Mouse (Mus musculus) kidney, postnatal 25 days (tissue): Measurements from ENCODE around the gene Gm6993.

Source experiments
- DNase-seq, 2 experiments: peaks; one replicate each; pipeline ENCODE4 v3.0.0; 2021; ENCODE audit warnings: mixed read lengths in 2 of 2

Gm6993 gene

GRCm38 (mm10) chr12:31272012-31272735 lies 31.6 kb downstream of the Gm6993 start:
- peak in 1 of 2 experiments; percentile 38 for DNase-seq

GRCm38 (mm10) chr12:31272846-31273245 lies 32.3 kb downstream of the Gm6993 start:
- no peak for DNase-seq

GRCm38 (mm10) chr12:31273646-31274045 lies 33.1 kb downstream of the Gm6993 start:
- peak; percentile 75 to 87 for DNase-seq

- peak in 1 of 2 experiments; percentile 34 for DNase-seq
Measured at GRCm38 (mm10) chr12:31275411-31275810, 34.8 kb downstream of the Gm6993 start.

GRCm38 (mm10) chr12:31278270-31278669 lies 37.7 kb downstream of the Gm6993 start:
- no peak for DNase-seq

GRCm38 (mm10) chr12:31280318-31280717 lies 39.7 kb downstream of the Gm6993 start:
- DNase-seq: no peak

- no peak for DNase-seq
Measured at GRCm38 (mm10) chr12:31281100-31281591, 40.6 kb downstream of the Gm6993 start.

- DNase-seq: peak; percentile 60 to 73
Measured at GRCm38 (mm10) chr12:31282241-31282640, 41.7 kb downstream of the Gm6993 start.

GRCm38 (mm10) chr12:31283131-31283530 lies 42.6 kb downstream of the Gm6993 start:
- no peak for DNase-seq

- DNase-seq: no peak
Measured at GRCm38 (mm10) chr12:31283617-31284136, 43.1 kb downstream of the Gm6993 start.

GRCm38 (mm10) chr12:31289046-31289445 lies 48.5 kb downstream of the Gm6993 start:
- DNase-seq: no peak
